Comparison of ENCODE assay signal across 16 mouse cellular contexts in the genomic region with DNA sequence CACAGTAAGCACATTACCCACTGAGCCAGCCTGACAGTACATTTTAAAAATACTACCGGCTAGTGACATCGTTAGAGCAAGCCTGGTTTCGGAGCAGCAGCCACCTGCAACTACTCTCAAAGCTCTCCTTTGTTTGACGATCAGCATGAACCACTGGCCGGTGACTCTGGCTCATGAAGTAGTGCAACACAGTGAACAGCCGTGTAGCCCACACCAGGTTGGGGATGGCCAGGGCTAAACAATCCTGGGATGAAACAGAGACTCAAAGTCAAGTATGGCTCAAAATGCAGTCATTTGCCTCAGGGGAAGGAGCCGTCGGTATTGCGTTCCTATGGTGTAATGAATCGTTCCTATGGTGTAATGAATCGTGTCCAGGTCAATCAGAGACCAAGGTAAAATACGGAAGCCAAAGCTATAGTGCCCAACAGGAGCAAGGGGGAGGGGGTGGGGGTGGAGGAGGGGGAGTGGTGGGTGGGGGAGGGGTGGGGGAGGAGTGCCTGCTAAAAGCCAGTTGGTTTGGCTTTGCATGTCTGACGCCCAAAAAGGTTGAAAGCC. TPM values are rescaled to one million over a fixed set of nuclear protein-coding genes. Genes with fewer than 3 reads are reported as not detected.
DNase-seq lines count a peak whose midpoint lies in the region; ATAC-seq and TF ChIP-seq lines count a peak whose summit lies in the region.
"Had no signal": no experiment of that assay in that cellular context is flagged by ENCODE, and none has a peak within 500 bp of the region (broad histone marks: within the 10 kb centered on the region; RNA-seq: fewer than 3 reads in every experiment).

No protein-coding gene starts in this region.

- H3K9me3 ChIP-seq in hindbrain, embryonic 11.5 days (ENCODE audit: control insufficient read depth, low read length): no peaks in the 10 kb centered on the region
- H3K9me3 ChIP-seq in hindbrain, postnatal 0 days (ENCODE audit: low read length): no peaks in the 10 kb centered on the region
- H3K9me3 ChIP-seq: liver, embryonic 15.5 days had no signal

- no peaks in the 10 kb centered on the region for H3K27me3 ChIP-seq in hindbrain, embryonic 11.5 days (ENCODE audit: control insufficient read depth, insufficient read depth, low read length)
- no peaks in the 10 kb centered on the region for H3K27me3 ChIP-seq in hindbrain, postnatal 0 days (ENCODE audit: insufficient read depth, low read length)
- H3K27me3 ChIP-seq: liver, embryonic 15.5 days had no signal

- no peak overlapping the region for H3K4me3 ChIP-seq in hindbrain, embryonic 11.5 days (ENCODE audit: low read depth, low read length)
- H3K4me3 ChIP-seq in hindbrain, postnatal 0 days (ENCODE audit: low read length): no peak overlapping the region
- H3K4me3 ChIP-seq: heart, adult 2 months; liver, embryonic 15.5 days had no signal

- H3K4me1 ChIP-seq in hindbrain, embryonic 11.5 days (replicated peaks; ENCODE audit: control insufficient read depth, insufficient read depth, low read length): 0 out of 2 replicates have a peak, but pooled peaks cover 2% of the 10 kb centered on the region
- 0 out of 2 replicates have a peak, but pooled peaks cover 4% of the 10 kb centered on the region for H3K4me1 ChIP-seq in hindbrain, postnatal 0 days (ENCODE audit: insufficient read depth, low read length)
- H3K4me1 ChIP-seq: liver, embryonic 15.5 days had no signal

- TF ChIP-seq CTCF in hindbrain, postnatal 0 days (IDR thresholded peaks at IDR 0.05; ENCODE audit: low read depth): no peak

- peaks cover 2% of the 10 kb centered on the region; the same call in 1 of the 2 replicates for H3K36me3 ChIP-seq in hindbrain, embryonic 11.5 days (ENCODE audit: control insufficient read depth, insufficient read depth, low read length)
- no peaks in the 10 kb centered on the region for H3K36me3 ChIP-seq in hindbrain, postnatal 0 days (ENCODE audit: insufficient read depth, low read length)
- H3K36me3 ChIP-seq: liver, embryonic 15.5 days had no signal

- no peak overlapping the region for H3K4me2 ChIP-seq in hindbrain, embryonic 11.5 days (replicated peaks; ENCODE audit: low read depth, low read length)
- no peak overlapping the region for H3K4me2 ChIP-seq in hindbrain, postnatal 0 days (ENCODE audit: low read depth, low read length)
- H3K4me2 ChIP-seq: liver, embryonic 15.5 days had no signal

- 75% methylated on average over 12 of the region's 13 CpGs for WGBS in hindbrain, embryonic 11.5 days
- 62% methylated on average over 13 of the region's 13 CpGs for WGBS in hindbrain, postnatal 0 days

- DNase-seq in hindbrain, embryonic 11.5 days (ENCODE audit: low spot score): peak; percentile 19
- no peak for DNase-seq in hindbrain, postnatal 0 days (ENCODE audit: low spot score)
- peak; percentile 15 for DNase-seq in lung, postnatal 36 days
- no peak for DNase-seq in lung, postnatal 14 days
- DNase-seq in forelimb bud, embryonic 11.5 days (ENCODE audit: low read depth, low spot score): peak; percentile 32
- DNase-seq in ovary, postnatal 10 days (ENCODE audit: low spot score): no peak
- DNase-seq: adrenal gland, postnatal 36 days; cerebellum, postnatal 10 days; heart, adult 2 months; heart, postnatal 10 days; left cerebral cortex, postnatal 4 days; retina, postnatal 1 day; thymus, postnatal 14 days had no signal

- peak; percentile 28 for ATAC-seq in hindbrain, embryonic 11.5 days (ENCODE audit: low FRiP score)
- no peak for ATAC-seq in hindbrain, postnatal 0 days
- ATAC-seq in megakaryocyte progenitor cell, adult 5-6 weeks (replicated peaks; ENCODE audit: poor library complexity): peak; percentile 37
- ATAC-seq: inflammation-experienced regulatory T-cells, adult 6 months had no signal

- no peak overlapping the region for H3K27ac ChIP-seq in hindbrain, embryonic 11.5 days (ENCODE audit: low read depth, low read length)
- H3K27ac ChIP-seq in hindbrain, postnatal 0 days: no peak overlapping the region
- H3K27ac ChIP-seq: liver, embryonic 15.5 days had no signal

- H3K9ac ChIP-seq in hindbrain, embryonic 11.5 days (ENCODE audit: low read depth, low read length): no peak overlapping the region
- no peak overlapping the region for H3K9ac ChIP-seq in hindbrain, postnatal 0 days (replicated peaks; ENCODE audit: low read length)
- H3K9ac ChIP-seq: liver, embryonic 15.5 days had no signal

RNA-seq across cellular contexts. Expression of a gene that starts 17.2 kb away (rescaled TPM):
- polyA plus RNA-seq in hindbrain, embryonic 11.5 days (2014; fragmentation: Nextera tagmentation; extraction: Ambion mirVana): 14.9 and 19.3 TPM in 2 replicates
- total RNA-seq in hindbrain, postnatal 0 days (2014; rRNA removed): 35.0 and 41.0 TPM in 2 replicates
- polyA plus RNA-seq in hindbrain, postnatal 0 days (2015; fragmentation: Nextera tagmentation; extraction: Ambion mirVana): 26.3 and 27.4 TPM in 2 replicates
- 10.3 and 13.7 TPM in 2 replicates for total RNA-seq in megakaryocyte progenitor cell, adult 5-6 weeks (2015)
- total RNA-seq in megakaryocyte progenitor cell, adult 5-6 weeks (2017): 13.5 and 13.9 TPM in 2 replicates

Comparison
In these comparisons a context has a peak if more than half of its experiments do, and no peak if none do; other contexts are left out.
1. DNase-seq: peak in hindbrain, embryonic 11.5 days (single experiment), lung, postnatal 36 days (single experiment) and forelimb bud, embryonic 11.5 days (single experiment); none in hindbrain, postnatal 0 days (single experiment), lung, postnatal 14 days (single experiment) and ovary, postnatal 10 days (single experiment).